Mouse (Mus musculus) adrenal gland, postnatal 4 days (tissue): ENCODE results near the gene Hps3. TPM values are rescaled to one million over a fixed set of nuclear protein-coding genes. Genes with fewer than 3 reads are reported as not detected.
"Not testable (repeated sequence)": the region's sequence is repeated elsewhere in the genome, so short reads cannot be mapped to it uniquely, and the experiment has no call there.

ENCODE experiments used
- DNase-seq, 2 experiments: peaks; one replicate each; pipeline ENCODE4 v3.0.0; 2021 to 2022; ENCODE audit warnings: low spot score in 2 of 2, mixed read lengths in 2 of 2
- total RNA-seq, 2 experiments: library from RNA; stranded (reverse); gene quantifications; 2 replicates each; pipeline ENCODE4 v1.2.3; 2021

Gene Hps3
- total RNA-seq, 2 experiments from 2014 or later, result 15.5 to 16.2 TPM

- no peak for DNase-seq
Observed at GRCm38 (mm10) chr3:19953425-19953824, 81.7 kb downstream of the Hps3 start.

DNA sequence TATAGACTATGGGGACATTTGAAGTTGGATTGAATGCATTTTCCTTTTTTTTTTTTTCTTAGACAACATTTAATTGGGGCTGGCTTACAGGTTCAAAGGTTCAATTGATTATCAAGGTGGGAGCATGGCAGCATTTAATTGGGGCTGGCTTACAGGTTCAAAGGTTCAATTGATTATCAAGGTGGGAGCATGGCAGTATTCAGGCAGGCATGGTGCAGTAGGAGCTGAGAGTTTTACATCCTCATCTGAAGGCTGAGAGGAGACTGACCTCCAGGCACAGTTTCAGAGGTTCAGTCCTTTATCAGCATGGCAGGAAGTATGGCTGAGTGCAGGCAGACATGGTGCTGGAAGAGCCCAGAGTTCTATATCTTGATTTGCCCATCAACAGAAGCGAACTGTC lies 85.7 kb downstream of the Hps3 start:
- not testable (repeated sequence) for DNase-seq

DNA sequence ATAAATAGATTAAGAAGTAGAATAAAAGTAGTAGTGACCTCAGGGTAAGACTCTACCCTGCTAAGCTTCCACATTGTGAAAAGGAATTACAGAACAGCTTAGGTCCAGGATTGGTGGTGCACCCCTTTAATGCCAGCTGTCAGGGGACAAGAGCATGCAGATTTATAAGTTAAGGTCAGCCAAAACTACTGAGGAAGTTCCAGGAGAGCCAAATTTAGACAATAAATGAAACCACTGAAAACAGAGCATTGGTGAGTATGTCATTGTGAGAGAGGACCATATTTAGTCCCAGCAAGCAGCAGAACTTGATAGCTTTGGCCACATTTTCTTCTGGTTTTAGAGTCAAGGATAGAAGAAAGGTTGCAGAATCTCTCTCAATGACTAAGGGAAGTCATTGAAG lies 86.6 kb downstream of the Hps3 start:
- DNase-seq, result no peak

Other genes with a start within 250 kb of the Hps3 start
- 100 to 1,000 TPM in 1 of 2 experiments, 10 to 100 TPM in 1; 32.9 to 105 TPM for gene Cp, start 78.3 kb downstream of the Hps3 start, total RNA-seq
- 10 to 100 TPM; 21.9 to 27.4 TPM for gene Hltf, start 22.5 kb upstream of the Hps3 start, total RNA-seq
- 10 to 100 TPM; 68.3 to 70.2 TPM for gene Gyg, start 120.0 kb upstream of the Hps3 start, total RNA-seq
- gene Cpa3, start 206.9 kb upstream of the Hps3 start, total RNA-seq, result 10 to 100 TPM in 1 of 2 experiments, 1 to 10 TPM in 1; 8.1 to 12.6 TPM
- 100 to 1,000 TPM in 1 of 2 experiments, 1 to 10 TPM in 1; 6.5 to 375 TPM for gene Cpb1, start 240.4 kb upstream of the Hps3 start, total RNA-seq